Mouse (Mus musculus) hindbrain, embryonic 10.5 days (tissue): ENCODE measurements around the gene Znrf3. TPM values are rescaled to one million over a fixed set of nuclear protein-coding genes. Genes with fewer than 3 reads are reported as not detected.
A peak's percentile ranks its signal among the peaks of the same experiment; 100 is the strongest.

Experiments used
- DNase-seq: peaks from one replicate; pipeline ENCODE4 v3.0.0-alpha.2; 2017; ENCODE audit warnings: low spot score
- H3K27ac ChIP-seq: fragments of 300-500 bp; sonication (generic); 2 replicates; pipeline ENCODE4 v1.5.1; 2016; ENCODE audit warnings: mild to moderate bottlenecking, moderate library complexity
- H3K27me3 ChIP-seq: fragments of 300-500 bp; sonication (generic); 2 replicates; pipeline ENCODE4 v1.6.1; 2016; ENCODE audit warnings: mild to moderate bottlenecking; ENCODE audit not compliant: poor library complexity, insufficient read depth, severe bottlenecking
- H3K36me3 ChIP-seq: fragments of 300-500 bp; sonication (generic); 2 replicates; pipeline ENCODE4 v1.6.1; 2016; ENCODE audit warnings: mild to moderate bottlenecking, moderate library complexity
- H3K4me1 ChIP-seq: fragments of 300-500 bp; sonication (generic); replicated peaks from 2 replicates; pipeline ENCODE4 v1.6.1; 2016; ENCODE audit warnings: mild to moderate bottlenecking
- H3K4me3 ChIP-seq: fragments of 300-500 bp; sonication (generic); 2 replicates; pipeline ENCODE4 v1.5.1; 2016; ENCODE audit warnings: mild to moderate bottlenecking, moderate library complexity
- H3K9me3 ChIP-seq: fragments of 300-500 bp; sonication (generic); 2 replicates; pipeline ENCODE4 v1.6.1; 2016; ENCODE audit warnings: mild to moderate bottlenecking, moderate library complexity
- WGBS: fragments of 180-500 bp; shearing (Covaris S2); methylation state at CpG from one replicate; pipeline ENCODE4 v1.1.7; 2016; 5-methylcytosine and 5-hydroxymethylcytosine counted together
- polyA plus RNA-seq: library from polyadenylated mRNA; unstranded; fragments of >200 nt; fragmentation: Nextera tagmentation; extraction: Ambion mirVana; gene quantifications from 2 replicates; pipeline ENCODE4 v1.2.1, GENCODE M21; 2016

The Znrf3 gene
- polyA plus RNA-seq, 1 experiment from 2014 or later, result 8.9 TPM

- WGBS, result 68% methylated on average over 2 of the region's 2 CpGs
Observed at GRCm38 (mm10) chr11:5412644-5413190, 31.9 kb downstream of the Znrf3 start.

GRCm38 (mm10) chr11:5411577-5411976 lies 33.1 kb downstream of the Znrf3 start:
- Histone ChIP-seq H3K9me3 (no peaks in the 10 kb centered on the region), H3K27ac (no peak overlapping the region), H3K4me3 (no peak overlapping the region), H3K36me3 (peaks cover 8% of the 10 kb centered on the region; the same call in 1 of the 2 replicates), H3K4me1 (peaks cover 56% of the 10 kb centered on the region), H3K27me3 (no peaks in the 10 kb centered on the region)
- 36% methylated on average over 9 of the region's 9 CpGs for WGBS
- DNase-seq, result peak; percentile 34

More at GRCm38 (mm10) chr11:5412644-5413190, 31.9 kb downstream of the Znrf3 start:
- Histone ChIP-seq H3K4me3 (no peak overlapping the region), H3K27ac (no peak overlapping the region), H3K9me3 (no peaks in the 10 kb centered on the region), H3K4me1 (peaks cover 65% of the 10 kb centered on the region), H3K27me3 (no peaks in the 10 kb centered on the region), H3K36me3 (peaks cover 8% of the 10 kb centered on the region; the same call in 1 of the 2 replicates)
- no peak for DNase-seq

- no peaks in the 10 kb centered on the region for H3K9me3 ChIP-seq
- no peak overlapping the region for H3K4me3 ChIP-seq
- 71% methylated on average over 2 of the region's 2 CpGs for WGBS
- H3K36me3 ChIP-seq, result no peaks in the 10 kb centered on the region
- H3K4me1 ChIP-seq, result peaks cover 16% of the 10 kb centered on the region
- no peak for DNase-seq
- H3K27ac ChIP-seq, result peak overlapping the region; percentile 4; the same call in 1 of the 2 replicates
- no peaks in the 10 kb centered on the region for H3K27me3 ChIP-seq
Observed at GRCm38 (mm10) chr11:5404180-5404579, 40.5 kb downstream of the Znrf3 start.

GRCm38 (mm10) chr11:5402127-5402733 lies 42.4 kb downstream of the Znrf3 start:
- no peak overlapping the region for H3K4me3 ChIP-seq

GRCm38 (mm10) chr11:5398301-5399053 lies 46.2 kb downstream of the Znrf3 start:
- Histone ChIP-seq H3K36me3 (no peaks in the 10 kb centered on the region), H3K27me3 (no peaks in the 10 kb centered on the region)
- 59% methylated on average over 3 of the region's 3 CpGs for WGBS

More at GRCm38 (mm10) chr11:5402127-5402733, 42.4 kb downstream of the Znrf3 start:
- peaks cover 27% of the 10 kb centered on the region for H3K4me1 ChIP-seq
- WGBS, result 85% methylated on average over 4 of the region's 4 CpGs
- DNase-seq, result no peak
- H3K36me3 ChIP-seq, result no peaks in the 10 kb centered on the region
- no peaks in the 10 kb centered on the region for H3K27me3 ChIP-seq
- H3K27ac ChIP-seq, result no peak overlapping the region
- H3K9me3 ChIP-seq, result no peaks in the 10 kb centered on the region

GRCm38 (mm10) chr11:5390969-5391831 lies 53.4 kb downstream of the Znrf3 start:
- H3K36me3 ChIP-seq, result no peaks in the 10 kb centered on the region
- 0 out of 2 replicates have a peak overlapping the region, but pooled peaks have one; percentile 3 for H3K4me3 ChIP-seq
- peaks cover 50% of the 10 kb centered on the region for H3K4me1 ChIP-seq
- peak overlapping the region; percentile 42 for H3K27ac ChIP-seq
- 13% methylated on average over 4 of the region's 4 CpGs for WGBS
- H3K9me3 ChIP-seq, result no peaks in the 10 kb centered on the region
- DNase-seq, result peak; percentile 57
- H3K27me3 ChIP-seq, result no peaks in the 10 kb centered on the region

More at GRCm38 (mm10) chr11:5398301-5399053, 46.2 kb downstream of the Znrf3 start:
- H3K4me3 ChIP-seq, result no peak overlapping the region
- no peak overlapping the region for H3K27ac ChIP-seq
- H3K4me1 ChIP-seq, result peaks cover 31% of the 10 kb centered on the region
- no peaks in the 10 kb centered on the region for H3K9me3 ChIP-seq
- DNase-seq, result no peak

- Histone ChIP-seq H3K4me3 (no peak overlapping the region), H3K4me1 (0 out of 2 replicates have a peak, but pooled peaks cover 9% of the 10 kb centered on the region), H3K27ac (no peak overlapping the region), H3K27me3 (no peaks in the 10 kb centered on the region), H3K9me3 (no peaks in the 10 kb centered on the region), H3K36me3 (no peaks in the 10 kb centered on the region)
- WGBS, result 83% methylated on average over 2 of the region's 2 CpGs
- no peak for DNase-seq
Observed at GRCm38 (mm10) chr11:5382652-5383051, 62.0 kb downstream of the Znrf3 start.

- Histone ChIP-seq H3K9me3 (no peaks in the 10 kb centered on the region), H3K4me1 (0 out of 2 replicates have a peak, but pooled peaks cover 9% of the 10 kb centered on the region), H3K4me3 (no peak overlapping the region), H3K36me3 (no peaks in the 10 kb centered on the region), H3K27ac (no peak overlapping the region), H3K27me3 (no peaks in the 10 kb centered on the region)
- 89% methylated on average over 5 of the region's 5 CpGs for WGBS
- DNase-seq, result no peak
Observed at GRCm38 (mm10) chr11:5381226-5381625, 63.4 kb downstream of the Znrf3 start.

GRCm38 (mm10) chr11:5380275-5380674 lies 64.4 kb downstream of the Znrf3 start:
- Histone ChIP-seq H3K27ac (no peak overlapping the region), H3K27me3 (no peaks in the 10 kb centered on the region), H3K4me3 (no peak overlapping the region), H3K36me3 (no peaks in the 10 kb centered on the region), H3K9me3 (no peaks in the 10 kb centered on the region), H3K4me1 (0 out of 2 replicates have a peak, but pooled peaks cover 9% of the 10 kb centered on the region)
- 90% methylated on average over 3 of the region's 3 CpGs for WGBS
- DNase-seq, result no peak

- H3K4me3 ChIP-seq, result no peak overlapping the region
- 86% methylated on average over 10 of the region's 10 CpGs for WGBS
- no peaks in the 10 kb centered on the region for H3K36me3 ChIP-seq
- DNase-seq, result no peak
- H3K27ac ChIP-seq, result no peak overlapping the region
- no peaks in the 10 kb centered on the region for H3K4me1 ChIP-seq
- no peaks in the 10 kb centered on the region for H3K27me3 ChIP-seq
- H3K9me3 ChIP-seq, result no peaks in the 10 kb centered on the region
Observed at GRCm38 (mm10) chr11:5369176-5369575, 75.5 kb downstream of the Znrf3 start.

- H3K36me3 ChIP-seq, result no peaks in the 10 kb centered on the region
- DNase-seq, result no peak
- no peak overlapping the region for H3K27ac ChIP-seq
- H3K27me3 ChIP-seq, result no peaks in the 10 kb centered on the region
- H3K4me3 ChIP-seq, result no peak overlapping the region
- no peaks in the 10 kb centered on the region for H3K9me3 ChIP-seq
- no peaks in the 10 kb centered on the region for H3K4me1 ChIP-seq
Observed at GRCm38 (mm10) chr11:5368492-5368891, 76.2 kb downstream of the Znrf3 start.

GRCm38 (mm10) chr11:5355266-5355764 lies 89.3 kb downstream of the Znrf3 start:
- no peaks in the 10 kb centered on the region for H3K27me3 ChIP-seq
- no peaks in the 10 kb centered on the region for H3K4me1 ChIP-seq
- no peak overlapping the region for H3K27ac ChIP-seq
- DNase-seq, result no peak
- no peak overlapping the region for H3K4me3 ChIP-seq
- no peaks in the 10 kb centered on the region for H3K9me3 ChIP-seq
- 0 out of 2 replicates have a peak, but pooled peaks cover 7% of the 10 kb centered on the region for H3K36me3 ChIP-seq
- 96% methylated on average over 2 of the region's 2 CpGs for WGBS
